Mouse (Mus musculus) naive thymus-derived CD4-positive, alpha-beta T cell, adult 5 months (primary cell): Measurements from ENCODE around the gene Lsr. TPM values are rescaled to one million over a fixed set of nuclear protein-coding genes. Genes with fewer than 3 reads are reported as not detected.

Source experiments
- polyA plus RNA-seq: library from polyadenylated mRNA; unstranded; fragments of 100-300 nt; shearing (Covaris generic); gene quantifications from one replicate; pipeline ENCODE4 v1.2.1, GENCODE M21; 2017

Gene Lsr
- polyA plus RNA-seq, result 1.1 TPM

DNA sequence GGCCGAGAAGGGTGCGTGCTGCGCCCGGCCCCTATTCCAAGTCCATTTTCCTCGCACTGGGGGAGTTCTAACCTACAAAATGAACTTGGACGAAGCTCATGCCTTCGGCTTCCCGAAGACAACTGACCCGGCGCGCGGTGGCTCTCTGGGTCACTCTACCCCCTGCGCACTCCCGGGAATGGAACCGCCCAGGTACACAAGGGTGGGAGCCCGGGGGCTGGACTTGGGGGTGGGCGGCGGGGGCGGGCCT is at the start of gene Lsr:
Gene Lsr, minus strand, starts transcription at position 214 of the 250 bp plus-strand sequence.

DNA sequence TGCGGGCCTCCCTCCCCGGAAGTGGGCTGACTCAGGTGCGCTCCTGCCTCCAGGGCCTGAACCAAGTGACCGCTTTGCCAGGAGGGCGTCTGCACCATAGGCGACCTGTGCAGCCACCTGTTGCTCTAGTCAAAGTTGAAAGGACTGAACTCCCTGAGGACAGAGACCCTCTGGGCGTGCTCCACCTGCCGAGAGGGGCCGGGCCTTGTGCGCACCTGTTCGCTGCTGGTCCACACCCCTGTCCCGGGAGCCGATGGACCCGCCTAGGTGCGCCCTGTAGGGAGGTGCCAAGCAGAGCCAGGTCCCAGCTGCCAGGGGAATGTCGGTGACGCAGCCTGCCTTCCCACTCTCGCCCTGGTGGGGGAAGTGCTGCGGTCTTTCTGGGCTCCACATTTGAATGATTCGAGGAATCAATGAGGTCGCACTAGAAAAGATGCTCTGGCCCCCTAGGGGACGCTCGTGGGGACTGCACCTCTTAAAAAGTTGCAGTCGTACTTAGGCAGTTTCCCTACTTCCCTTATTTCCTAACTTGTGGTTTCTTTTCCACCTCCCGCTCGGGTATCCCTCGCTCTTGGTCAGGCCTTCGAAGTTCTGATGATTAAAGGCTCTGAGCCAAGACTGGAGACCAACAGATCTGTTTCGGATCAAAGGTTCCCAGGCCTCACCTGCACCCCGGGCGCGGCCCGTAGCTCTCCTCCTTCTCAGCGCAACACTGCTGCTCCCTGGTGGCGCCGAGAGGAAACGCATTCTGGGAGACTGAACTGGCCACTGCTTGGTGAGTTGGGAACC is 431 bp upstream of the Lsr start, which contains the start of gene Fam187b:
Gene Fam187b, plus strand, starts transcription at position 290 of the 789 bp plus-strand sequence.

DNA sequence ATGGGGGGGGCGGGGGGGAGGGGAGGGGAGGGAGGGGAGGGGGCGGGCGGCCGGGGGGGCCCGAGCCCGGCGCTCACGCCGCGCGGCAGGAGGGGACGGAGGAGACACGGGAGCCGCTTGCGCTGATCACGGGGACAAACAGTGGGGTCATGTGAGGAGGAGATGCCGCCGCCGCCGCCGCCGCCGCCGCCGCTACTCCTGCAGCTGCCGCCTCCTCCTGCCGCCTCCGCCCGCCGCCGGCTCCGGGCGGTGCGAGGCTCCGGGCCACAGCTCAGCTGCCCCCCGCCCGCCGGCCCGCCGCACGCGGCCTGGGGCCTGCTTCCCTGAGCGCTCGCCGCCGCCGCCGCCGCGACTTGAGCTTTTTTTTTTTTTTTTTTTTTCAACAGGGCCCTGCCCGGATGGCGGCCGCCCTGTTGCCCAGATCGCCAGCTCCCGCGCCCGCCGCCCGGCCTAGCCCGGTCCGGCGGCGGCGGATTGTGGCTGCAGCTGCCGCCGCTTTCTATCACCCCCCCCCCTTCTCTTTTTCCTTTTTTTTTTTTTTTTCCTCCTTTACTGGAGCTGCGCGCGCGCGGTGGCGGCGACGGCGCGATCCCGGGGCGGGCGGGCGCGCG is 16.4 kb downstream of the Lsr start, which contains the start of gene Usf2:
Gene Usf2, minus strand, starts transcription at position 48 of the 611 bp plus-strand sequence.

DNA sequence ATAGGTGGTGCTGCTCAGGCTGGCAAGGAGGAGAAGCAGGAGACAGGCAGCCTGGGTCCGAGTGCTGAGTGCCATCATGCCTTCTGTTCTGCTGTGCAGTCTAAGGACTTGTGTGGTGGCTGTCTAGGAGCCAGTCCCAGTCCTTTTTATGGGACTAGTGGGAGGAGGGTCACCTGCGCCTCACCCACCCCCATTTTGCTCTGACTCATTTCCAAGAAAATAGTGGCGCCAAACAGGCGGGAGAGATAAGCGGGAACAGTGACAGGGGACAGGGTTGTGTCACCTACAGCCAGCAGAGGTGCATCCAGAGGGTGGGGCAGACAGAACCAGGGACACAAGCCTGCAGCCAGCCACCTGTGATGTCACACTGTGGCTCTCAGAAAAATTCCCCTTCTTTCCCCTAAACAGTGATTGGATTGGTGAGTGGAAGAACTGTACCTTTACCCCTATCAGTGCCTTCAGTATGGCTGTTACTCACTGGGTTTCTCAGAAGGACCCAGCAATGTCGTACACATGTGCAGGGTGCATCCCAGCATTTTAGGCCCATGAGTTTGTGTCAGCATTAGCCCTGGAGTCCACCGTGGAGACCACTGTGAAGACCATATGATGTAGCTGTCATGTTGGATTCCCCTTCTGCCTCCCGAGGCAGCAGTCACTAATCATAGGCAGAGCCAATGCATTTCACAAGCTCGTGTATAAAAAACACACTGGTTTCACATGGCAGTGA is 29.2 kb downstream of the Lsr start, which contains the start of gene Hamp:
Gene Hamp, minus strand, starts transcription at position 124 of the 727 bp plus-strand sequence.

DNA sequence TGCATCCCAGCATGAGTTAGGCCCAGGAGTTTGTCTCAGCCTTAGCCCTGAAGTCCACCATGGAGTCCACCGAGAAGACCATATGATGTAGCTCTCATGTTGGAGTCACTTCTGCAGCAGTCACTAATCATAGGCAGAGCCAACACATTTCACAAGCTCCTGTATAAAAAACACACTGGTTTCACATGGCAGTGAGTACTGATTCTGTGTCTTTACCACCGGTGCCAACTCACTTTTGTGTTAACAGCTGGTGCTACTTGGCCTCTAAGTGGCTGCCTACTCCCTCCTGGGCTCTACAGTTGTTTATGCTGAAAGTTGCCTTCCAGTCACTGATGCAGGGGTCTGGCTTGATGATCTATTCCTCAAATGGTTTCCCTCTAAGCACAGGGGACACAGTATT is 48.7 kb downstream of the Lsr start, which contains the start of gene Hamp2:
Gene Hamp2, minus strand, starts transcription at position 101 of the 400 bp plus-strand sequence.

DNA sequence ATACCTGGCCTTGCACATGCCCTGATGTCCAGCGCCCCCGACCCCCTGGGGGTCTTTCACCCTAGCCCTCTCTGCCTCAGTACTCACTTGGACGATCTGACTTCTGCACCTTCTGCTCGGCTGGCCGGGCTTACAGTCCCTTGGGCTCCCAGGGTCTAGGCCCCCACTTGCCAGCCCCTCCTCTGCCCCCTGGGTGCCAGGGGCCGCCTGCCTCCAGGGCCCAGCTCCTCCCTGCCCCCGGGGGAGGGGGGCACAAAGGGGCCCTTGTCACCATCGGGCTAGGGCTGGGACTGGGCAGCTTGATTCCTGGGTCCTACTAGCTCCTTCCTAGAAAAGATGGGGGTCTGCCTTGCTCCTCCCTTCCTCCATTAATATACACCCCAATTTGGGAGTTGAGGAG is 58.5 kb downstream of the Lsr start, which contains the start of gene Mag:
Gene Mag, minus strand, starts transcription at position 142 of the 400 bp plus-strand sequence.

Other genes with a start within 250 kb of the Lsr start
- gene Tmem147, start 243.9 kb downstream of the Lsr start, polyA plus RNA-seq, result 70.8 TPM
- gene Gapdhs, start 229.8 kb downstream of the Lsr start, polyA plus RNA-seq, result 1.4 TPM
- 1.0 TPM for gene Sbsn, start 222.0 kb downstream of the Lsr start, polyA plus RNA-seq
- gene Dmkn, start 209.7 kb downstream of the Lsr start, polyA plus RNA-seq, result not detected
- not detected for gene Krtdap, start 185.6 kb downstream of the Lsr start, polyA plus RNA-seq
- not detected for gene Ffar2, start 149.7 kb downstream of the Lsr start, polyA plus RNA-seq
- gene Ffar3, start 117.3 kb downstream of the Lsr start, polyA plus RNA-seq, result not detected
- gene Ffar1, start 111.9 kb downstream of the Lsr start, polyA plus RNA-seq, result not detected
- gene Cd22, start 93.1 kb downstream of the Lsr start, polyA plus RNA-seq, result not detected
- gene Mag, start 58.6 kb downstream of the Lsr start, polyA plus RNA-seq, result not detected
- not detected for gene Hamp2, start 48.8 kb downstream of the Lsr start, polyA plus RNA-seq
- not detected for gene Hamp, start 29.4 kb downstream of the Lsr start, polyA plus RNA-seq
- 12.8 TPM for gene Usf2, start 16.7 kb downstream of the Lsr start, polyA plus RNA-seq
- gene Fam187b, start 326 bp upstream of the Lsr start, polyA plus RNA-seq, result not detected
- gene Fxyd5, start 69.0 kb upstream of the Lsr start, polyA plus RNA-seq, result 1,718 TPM
- gene Fxyd7, start 78.0 kb upstream of the Lsr start, polyA plus RNA-seq, result 1.6 TPM
- gene Fxyd1, start 83.7 kb upstream of the Lsr start, polyA plus RNA-seq, result not detected
- not detected for gene Lgi4, start 85.9 kb upstream of the Lsr start, polyA plus RNA-seq
- not detected for gene Fxyd3, start 103.2 kb upstream of the Lsr start, polyA plus RNA-seq
- gene Hpn, start 141.8 kb upstream of the Lsr start, polyA plus RNA-seq, result not detected
- gene Scn1b, start 153.5 kb upstream of the Lsr start, polyA plus RNA-seq, result not detected
- gene Gramd1a, start 182.4 kb upstream of the Lsr start, polyA plus RNA-seq, result 669 TPM